ENCODE assay signal across 8 mouse cellular contexts in genomic region chr7:75781948-75782722, GRCm38 (mm10).
DNase-seq lines count a peak whose midpoint lies in the region; ATAC-seq and TF ChIP-seq lines count a peak whose summit lies in the region.

No protein-coding gene starts in this region.

- H3K4me3 ChIP-seq in bone marrow, adult 2 months (replicated peaks; ENCODE audit: control insufficient read depth, low read depth, low read length): peak overlapping the region; percentile 95
- H3K4me3 ChIP-seq in embryonic facial prominence, embryonic 15.5 days (replicated peaks): peak overlapping the region; percentile 69
- H3K4me3 ChIP-seq in limb, embryonic 14.5 days (replicated peaks; ENCODE audit: low read length): peak overlapping the region; percentile 61
- peak overlapping the region; percentile 33 for H3K4me3 ChIP-seq in midbrain, postnatal 0 days (ENCODE audit: low read depth, low read length)

- peak; percentile 98 for DNase-seq in 416B (ENCODE audit: low read depth)
- peak; percentile 96 for DNase-seq in heart, adult 8-10 months (ENCODE audit: low spot score)
- peak; percentile 87 for DNase-seq in kidney, adult 9 months
- DNase-seq in limb, embryonic 14.5 days (ENCODE audit: low spot score): peak; percentile 97
- peak; percentile 94 for DNase-seq in midbrain, postnatal 0 days (ENCODE audit: low spot score)
- peak; percentile 76 to 81 for DNase-seq in spleen, postnatal 14 days (ENCODE audit: low spot score in 2 of 2)

- no peak for TF ChIP-seq CTCF in bone marrow, adult 2 months (IDR thresholded peaks at IDR 0.05; ENCODE audit: control insufficient read depth, insufficient read depth, low read length)
- peak; percentile 10; the same call in 1 of the 2 replicates for TF ChIP-seq CTCF in midbrain, postnatal 0 days (IDR thresholded peaks at IDR 0.05)

- H3K9me3 ChIP-seq in embryonic facial prominence, embryonic 15.5 days (replicated peaks): no peaks in the 10 kb centered on the region
- no peaks in the 10 kb centered on the region for H3K9me3 ChIP-seq in limb, embryonic 14.5 days (ENCODE audit: control insufficient read depth, low read length)
- H3K9me3 ChIP-seq in midbrain, postnatal 0 days (ENCODE audit: low read length): no peaks in the 10 kb centered on the region

- peak overlapping the region; percentile 62 for H3K4me2 ChIP-seq in embryonic facial prominence, embryonic 15.5 days (replicated peaks)
- peak overlapping the region; percentile 53 for H3K4me2 ChIP-seq in limb, embryonic 14.5 days (replicated peaks; ENCODE audit: low read depth, low read length, severe bottlenecking)
- peak overlapping the region; percentile 47 for H3K4me2 ChIP-seq in midbrain, postnatal 0 days (ENCODE audit: low read depth, low read length, poor library complexity, severe bottlenecking)

- no peaks in the 10 kb centered on the region; the same call in 1 of the 2 replicates for H3K4me1 ChIP-seq in bone marrow, adult 2 months (ENCODE audit: control insufficient read depth, insufficient read depth, low read length)
- H3K4me1 ChIP-seq in embryonic facial prominence, embryonic 15.5 days: peaks cover 8% of the 10 kb centered on the region; the same call in 1 of the 2 replicates
- H3K4me1 ChIP-seq in limb, embryonic 14.5 days (ENCODE audit: control insufficient read depth, insufficient read depth, low read length): peaks cover 10% of the 10 kb centered on the region; the same call in 1 of the 2 replicates
- H3K4me1 ChIP-seq in midbrain, postnatal 0 days (ENCODE audit: insufficient read depth, low read length): no peaks in the 10 kb centered on the region

- under 1% methylated on average over 36 of the region's 36 CpGs for WGBS in bone marrow, adult 2 months
- WGBS in embryonic facial prominence, embryonic 15.5 days: 10% methylated on average over 36 of the region's 36 CpGs
- 11% methylated on average over 36 of the region's 36 CpGs for WGBS in limb, embryonic 14.5 days
- WGBS in midbrain, postnatal 0 days: 12% methylated on average over 36 of the region's 36 CpGs

- peaks cover 10% of the 10 kb centered on the region; the same call in 1 of the 2 replicates for H3K36me3 ChIP-seq in embryonic facial prominence, embryonic 15.5 days
- peaks cover 14% of the 10 kb centered on the region for H3K36me3 ChIP-seq in limb, embryonic 14.5 days (ENCODE audit: control insufficient read depth, insufficient read depth, low read length)
- no peaks in the 10 kb centered on the region for H3K36me3 ChIP-seq in midbrain, postnatal 0 days (ENCODE audit: insufficient read depth, low read length)

- peak; percentile 95 for ATAC-seq in embryonic facial prominence, embryonic 15.5 days (ENCODE audit: insufficient number of reproducible peaks, low FRiP score, low TSS enrichment, low read depth)
- peak; percentile 98 for ATAC-seq in limb, embryonic 14.5 days (ENCODE audit: low FRiP score, low read depth)
- peak; percentile 92 for ATAC-seq in midbrain, postnatal 0 days (ENCODE audit: low FRiP score)

- 0 out of 2 replicates have a peak overlapping the region, but pooled peaks have one; percentile 37 for H3K9ac ChIP-seq in embryonic facial prominence, embryonic 15.5 days
- H3K9ac ChIP-seq in limb, embryonic 14.5 days (ENCODE audit: low read depth, low read length, severe bottlenecking): peak overlapping the region; percentile 63
- H3K9ac ChIP-seq in midbrain, postnatal 0 days (replicated peaks; ENCODE audit: low read length, poor library complexity, severe bottlenecking): no peak overlapping the region

- no peaks in the 10 kb centered on the region for H3K27me3 ChIP-seq in embryonic facial prominence, embryonic 15.5 days
- H3K27me3 ChIP-seq in limb, embryonic 14.5 days (ENCODE audit: control insufficient read depth, insufficient read depth, low read length): no peaks in the 10 kb centered on the region
- H3K27me3 ChIP-seq in midbrain, postnatal 0 days (ENCODE audit: insufficient read depth, low read length): no peaks in the 10 kb centered on the region

- peak; percentile 65; the same call in 1 of the 2 replicates for TF ChIP-seq POLR2A in bone marrow, adult 2 months (IDR thresholded peaks at IDR 0.05; ENCODE audit: borderline replicate concordance, control insufficient read depth, low read depth, low read length)
- TF ChIP-seq POLR2A in limb, embryonic 14.5 days (IDR thresholded peaks at IDR 0.05; ENCODE audit: borderline replicate concordance, extremely low read depth, insufficient read depth, insufficient read length): peak; percentile 54; the same call in 1 of the 2 replicates

- H3K27ac ChIP-seq in bone marrow, adult 2 months (ENCODE audit: control insufficient read depth, insufficient read depth, low read depth, low read length, poor library complexity): peak overlapping the region; percentile 79
- H3K27ac ChIP-seq in embryonic facial prominence, embryonic 15.5 days (replicated peaks): peak overlapping the region; percentile 60; the same call in 1 of the 2 replicates
- no peak overlapping the region for H3K27ac ChIP-seq in limb, embryonic 14.5 days (replicated peaks; ENCODE audit: low read depth, low read length)
- no peak overlapping the region for H3K27ac ChIP-seq in midbrain, postnatal 0 days (ENCODE audit: low read depth, low read length)

Comparison
In these comparisons a context has a peak if more than half of its experiments do, and no peak if none do; other contexts are left out.
1. H3K27ac ChIP-seq: peak in bone marrow, adult 2 months (single experiment) and embryonic facial prominence, embryonic 15.5 days (single experiment); none in limb, embryonic 14.5 days (single experiment) and midbrain, postnatal 0 days (single experiment).
2. H3K4me3 ChIP-seq: peak in every context shown above with its lines; median percentile 95 in bone marrow, adult 2 months; 69 in embryonic facial prominence, embryonic 15.5 days; 61 in limb, embryonic 14.5 days; 33 in midbrain, postnatal 0 days.
3. Peak in every context shown above with its lines, with median percentiles within 50 percentile points of each other: DNase-seq, ATAC-seq and H3K4me2 ChIP-seq.